Mouse (Mus musculus) cerebellum, adult 11-12 months (tissue): Measurements from ENCODE around the gene Pou3f3.
A peak's percentile ranks its signal among the peaks of the same experiment; 100 is the strongest.

Experiments used
- DNase-seq: peaks from one replicate; pipeline ENCODE4 v3.0.0; 2022

Pou3f3 gene

DNA sequence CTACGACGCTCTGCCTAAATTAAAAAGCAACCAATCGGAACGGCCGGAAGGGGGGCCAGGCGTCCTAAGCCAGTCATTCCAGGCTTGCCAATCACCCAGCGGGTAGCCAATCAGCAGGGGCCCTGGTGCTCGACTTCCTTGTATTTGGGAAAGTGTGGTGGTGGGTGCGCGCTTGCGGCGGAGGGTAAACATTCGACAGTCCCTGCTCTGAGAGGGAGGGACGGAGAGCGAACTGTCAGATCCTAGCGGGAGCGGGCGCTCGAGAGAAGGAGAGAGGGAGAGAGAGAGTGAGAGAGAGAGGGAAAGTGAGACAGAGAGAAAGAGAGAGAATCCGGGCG is at the start of gene Pou3f3:
Gene Pou3f3, plus strand, starts transcription at position 191 of the 338 bp plus-strand sequence.
- DNase-seq: peak; percentile 73

DNA sequence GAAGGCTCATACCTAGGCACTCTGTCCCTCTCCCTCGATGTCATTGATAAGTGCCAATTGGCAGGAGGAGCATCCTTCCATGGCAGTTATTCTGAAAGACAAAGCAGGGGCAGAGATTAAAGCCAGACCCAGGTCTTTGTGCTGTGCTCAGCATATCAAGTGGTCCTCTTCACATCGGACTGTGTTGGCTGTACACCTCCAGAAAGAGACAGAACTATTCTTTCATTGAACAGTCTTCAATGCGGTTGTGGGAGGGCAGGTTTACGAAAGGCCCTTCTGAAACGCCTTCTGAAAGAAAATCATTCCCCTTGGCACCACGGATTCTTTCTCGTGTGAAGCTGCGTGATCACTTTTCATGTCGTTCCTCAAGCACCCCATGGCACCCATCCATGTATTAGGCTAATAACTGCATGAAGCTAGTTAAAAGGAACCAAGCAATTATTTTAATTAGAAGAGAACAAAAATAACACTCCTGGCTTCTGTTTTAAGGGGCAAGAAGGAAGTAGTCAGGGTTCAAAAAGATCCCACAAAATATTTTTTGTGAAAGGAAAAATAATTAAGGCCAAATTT is 47.1 kb upstream of the Pou3f3 start:
- DNase-seq: no peak

DNA sequence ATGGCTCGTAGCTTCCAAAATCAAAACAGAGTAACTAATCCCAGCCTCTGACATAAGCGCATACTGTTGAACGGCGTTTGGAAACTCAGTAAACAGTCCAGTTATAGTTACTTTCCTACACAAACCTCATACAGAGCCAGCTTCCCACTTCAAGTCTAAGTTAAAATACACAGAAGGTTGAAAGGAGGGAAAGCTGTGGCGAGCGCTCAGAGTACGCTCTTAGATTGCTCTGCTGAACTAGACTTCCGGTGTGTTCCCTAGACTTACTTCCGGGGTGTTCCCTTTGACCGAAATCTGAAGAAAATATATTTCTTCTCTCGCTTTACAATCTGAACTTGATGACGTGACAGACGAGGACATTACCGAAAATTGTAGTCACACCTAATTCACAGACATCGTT is 44.1 kb upstream of the Pou3f3 start:
- DNase-seq: no peak

DNA sequence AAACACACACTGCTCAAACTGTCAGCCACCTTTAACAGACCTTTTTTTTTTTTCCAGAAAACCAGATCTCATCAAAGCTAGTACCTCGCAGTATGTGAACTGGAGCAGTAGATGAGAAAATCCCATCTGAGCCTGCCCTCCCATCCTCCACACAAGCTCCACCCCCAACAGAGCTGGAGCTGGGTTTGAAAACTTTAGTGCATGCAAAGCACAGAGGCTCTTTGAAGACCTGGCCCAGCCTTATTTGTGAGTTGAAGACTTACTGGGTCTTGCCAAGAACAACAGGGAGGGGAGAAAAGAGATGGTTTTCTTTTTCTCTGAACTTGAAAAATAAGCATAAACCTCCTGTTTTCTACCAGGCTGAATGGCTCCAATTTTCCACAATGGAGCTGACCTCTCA is 28.0 kb upstream of the Pou3f3 start:
- no peak for DNase-seq

DNA sequence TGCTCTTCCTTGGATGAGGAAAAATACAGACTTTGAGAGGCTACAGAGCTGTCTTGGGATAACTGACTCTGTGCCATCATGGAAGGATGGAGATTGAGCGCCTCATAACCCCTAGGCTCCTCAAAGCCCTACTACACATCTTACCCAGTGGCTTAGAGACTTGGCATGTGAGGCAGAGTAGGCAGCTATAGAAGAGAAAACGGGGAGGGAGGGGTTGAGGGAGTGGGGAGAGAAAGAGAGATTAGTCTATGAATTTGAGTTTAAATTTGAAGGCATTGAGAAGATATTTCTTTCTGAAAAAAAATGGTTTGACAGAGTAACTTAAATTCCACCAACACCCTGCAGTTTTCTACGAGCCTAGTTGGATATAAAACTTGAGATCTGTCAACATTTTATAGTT is 14.9 kb upstream of the Pou3f3 start:
- no peak for DNase-seq

DNA sequence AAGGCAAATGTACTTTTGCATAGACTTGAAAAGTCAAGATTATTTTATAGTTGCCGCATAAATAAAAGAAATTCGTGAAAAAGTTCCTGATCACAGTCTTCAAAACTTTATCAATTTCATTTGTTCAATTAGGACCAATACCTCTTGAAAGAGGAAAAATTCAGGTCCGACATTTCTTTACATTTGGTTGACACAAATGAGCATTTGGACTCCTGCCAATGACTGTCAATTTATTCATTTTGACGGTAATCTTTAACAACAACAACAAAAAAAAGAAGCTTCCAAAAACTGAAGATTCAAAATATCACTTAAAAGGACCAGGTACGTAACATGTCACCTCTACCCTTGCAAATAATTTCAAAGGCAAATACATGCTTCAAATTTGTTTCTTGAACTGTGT is 13.8 kb upstream of the Pou3f3 start:
- no peak for DNase-seq

DNA sequence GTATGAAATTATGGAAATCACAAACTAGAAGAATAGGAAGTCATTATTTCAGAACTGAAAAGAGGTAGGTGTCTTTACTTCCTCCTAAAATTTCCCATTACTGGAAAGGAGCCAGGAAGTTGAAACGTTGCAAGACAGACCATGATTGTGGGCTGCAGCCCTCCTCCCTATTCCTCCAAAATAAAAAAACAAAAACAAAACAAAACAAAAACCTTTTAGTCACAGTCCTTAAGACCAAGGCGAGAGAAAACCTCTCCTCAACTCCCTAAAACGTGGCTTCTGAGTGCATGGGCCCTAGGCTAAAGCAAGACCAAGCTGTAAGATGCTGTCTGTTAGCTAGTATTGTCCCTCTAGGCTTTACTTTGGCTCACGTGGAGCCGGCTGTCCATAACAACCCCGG is 11.7 kb upstream of the Pou3f3 start:
- no peak for DNase-seq

DNA sequence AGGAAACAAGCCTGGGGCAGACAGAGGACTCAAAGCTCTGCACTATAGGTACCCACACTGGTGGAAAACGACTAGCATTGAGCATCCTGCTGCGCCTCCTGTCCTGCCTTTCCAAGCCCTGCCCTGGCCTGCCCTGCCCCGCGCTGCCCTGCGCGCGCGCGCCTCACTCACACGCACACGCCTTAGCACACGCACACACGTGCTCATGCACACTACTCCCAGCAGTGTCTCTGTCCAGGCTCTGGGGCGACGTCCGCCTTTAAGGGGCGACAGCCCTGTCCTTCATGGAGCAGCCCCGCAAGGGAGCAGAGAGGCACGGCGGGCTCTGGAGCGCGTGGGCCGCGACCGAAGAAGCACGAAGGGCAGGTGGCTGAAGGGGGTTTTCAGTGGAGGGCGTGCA is 11.2 kb upstream of the Pou3f3 start:
- DNase-seq: no peak

DNA sequence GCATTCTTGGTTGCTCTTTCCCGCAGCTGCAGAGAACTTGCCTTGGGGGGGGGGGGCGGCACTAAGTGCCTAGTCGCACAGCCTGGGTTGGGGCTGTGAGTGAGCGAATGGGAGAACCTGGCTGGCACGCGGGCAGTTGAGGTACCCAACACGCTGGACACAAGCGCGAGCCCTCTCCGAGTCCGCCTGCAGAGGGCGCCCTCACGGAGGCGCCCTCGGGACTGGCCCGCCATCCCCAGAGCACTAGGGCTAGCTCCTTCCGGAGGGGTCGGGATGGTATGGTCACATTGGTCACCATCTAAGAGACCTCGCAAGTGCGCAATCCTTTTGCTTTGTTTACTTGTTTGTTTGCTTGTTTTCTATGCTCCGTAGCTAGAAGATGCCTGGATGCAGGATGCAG is 10.8 kb upstream of the Pou3f3 start:
- DNase-seq: no peak

DNA sequence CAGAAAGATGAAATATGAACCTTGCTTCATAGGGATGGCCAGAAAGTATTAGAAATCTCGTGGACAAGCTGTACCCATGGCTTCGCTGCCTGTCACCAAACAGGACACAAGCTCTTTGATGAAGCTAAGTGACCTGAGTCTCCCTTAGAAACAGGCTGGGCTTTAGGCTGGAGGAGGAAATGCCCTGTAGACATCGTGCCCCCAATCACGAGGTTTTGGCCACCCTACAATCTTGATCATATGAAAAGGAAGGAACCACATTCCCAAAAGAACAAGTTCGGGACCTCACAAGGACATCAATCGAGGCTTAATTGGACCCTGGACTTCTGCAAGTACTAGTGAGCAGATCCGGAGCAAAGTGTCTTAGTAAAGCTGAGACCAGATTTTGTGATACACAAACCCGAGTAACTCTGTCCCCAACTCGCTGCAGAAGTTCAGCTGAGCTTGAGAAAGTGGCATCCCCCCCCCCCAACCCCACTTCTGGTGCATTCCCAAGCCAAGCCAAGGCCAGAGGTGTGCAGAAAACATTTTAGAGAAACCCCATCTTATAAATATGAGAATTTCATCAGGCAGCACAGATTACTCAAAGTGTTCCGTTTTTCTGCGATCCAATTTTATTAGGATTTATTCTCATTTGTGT is 10.1 kb upstream of the Pou3f3 start:
- no peak for DNase-seq

DNA sequence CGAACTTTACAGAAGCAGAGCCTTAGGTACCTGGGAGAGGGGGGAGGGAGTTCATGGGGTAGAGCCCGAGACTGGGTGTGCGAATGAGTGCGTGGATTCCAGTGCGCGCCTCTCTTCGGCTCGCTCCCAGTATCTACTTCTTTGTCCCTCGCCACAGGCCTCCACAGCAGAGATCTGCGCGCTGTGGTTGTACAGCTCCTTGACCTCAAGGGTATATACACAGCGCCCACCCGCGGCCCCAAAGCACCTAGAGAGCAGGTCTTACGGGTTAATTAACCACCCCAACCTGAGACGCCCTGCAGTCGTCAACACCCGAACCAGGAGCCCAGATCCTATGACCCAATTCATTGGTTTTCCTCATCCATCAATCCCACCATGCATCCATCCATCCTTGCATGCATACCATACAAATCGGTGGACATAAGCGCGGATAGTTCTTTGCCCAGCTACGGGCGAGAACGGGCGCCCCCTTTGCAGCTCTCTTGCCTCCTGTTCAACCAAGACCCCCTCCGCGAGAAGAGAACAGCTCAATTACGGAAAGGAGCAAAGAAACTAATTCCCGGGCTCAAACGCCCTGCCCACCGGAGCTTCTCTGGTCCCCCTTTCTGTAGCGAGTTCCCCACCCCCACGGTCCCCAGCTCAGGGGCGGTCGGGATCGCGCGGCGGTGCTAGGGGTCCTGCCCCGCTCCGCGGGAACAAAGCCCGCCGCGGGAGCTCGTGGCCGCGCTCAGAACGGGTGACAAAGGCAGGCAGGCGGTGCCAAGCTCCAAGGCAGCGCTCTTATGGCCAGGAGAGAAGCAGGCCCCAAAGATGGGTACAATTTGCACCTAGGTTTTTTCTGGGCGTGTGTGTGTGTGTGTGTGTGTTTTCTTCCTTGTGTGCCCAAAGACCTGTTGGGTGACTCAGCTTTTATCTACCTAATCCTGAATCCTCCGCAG is 9.1 kb upstream of the Pou3f3 start:
- DNase-seq: no peak

DNA sequence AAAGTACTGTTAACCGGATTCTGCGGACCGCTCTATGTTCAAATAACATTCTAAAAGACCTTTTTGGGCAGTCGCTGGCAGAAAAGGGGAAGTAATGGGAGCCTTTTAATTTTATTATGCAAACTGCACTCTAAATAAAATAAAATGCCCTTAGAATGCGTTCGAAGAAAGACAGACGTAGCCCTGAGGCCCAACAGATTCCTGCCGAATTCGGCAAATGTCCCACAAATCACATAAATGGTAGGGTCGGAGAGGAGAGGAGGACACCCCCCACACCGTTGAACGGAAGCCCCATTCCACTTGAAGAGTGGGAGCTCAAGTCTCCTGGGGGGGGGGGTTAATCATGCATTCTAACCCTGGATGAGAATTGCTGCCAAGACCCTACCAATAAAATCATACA is 8.3 kb upstream of the Pou3f3 start:
- no peak for DNase-seq

DNA sequence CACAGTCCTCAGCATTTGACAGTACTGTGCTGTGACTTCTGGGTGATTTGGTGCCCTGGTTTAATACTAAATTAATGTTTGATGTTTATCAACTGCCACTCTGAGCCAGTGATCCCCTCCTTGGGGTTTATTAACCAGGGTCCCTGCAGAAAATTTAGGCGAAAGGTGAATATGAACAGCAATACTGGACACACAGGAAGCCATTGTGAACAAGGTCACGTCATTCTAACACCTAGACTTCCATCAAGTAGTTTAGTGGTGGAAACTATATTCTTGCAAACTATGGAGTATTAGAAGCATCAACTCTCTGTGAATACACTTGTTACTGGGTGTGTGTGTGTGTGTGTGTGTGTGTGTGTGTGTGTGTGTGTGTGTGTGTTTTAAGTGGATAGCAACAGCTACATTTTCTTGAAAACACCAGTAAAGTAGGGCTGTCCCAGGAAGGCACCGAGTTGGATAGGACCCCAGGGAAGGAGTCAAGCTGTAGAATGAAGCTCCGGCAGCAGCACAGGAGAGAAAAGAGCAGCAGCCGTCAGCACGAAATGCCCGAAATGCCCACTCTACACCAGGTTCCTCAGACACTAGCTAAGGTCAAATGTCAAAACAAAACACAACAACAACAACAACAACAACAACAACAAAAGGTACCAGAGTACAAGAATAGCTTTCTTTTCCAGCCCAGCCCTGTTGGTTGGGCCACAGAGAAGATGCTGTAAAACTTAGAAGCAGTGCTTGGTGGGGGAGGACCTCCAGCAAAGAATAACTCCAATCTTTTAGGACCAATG is 7.6 kb upstream of the Pou3f3 start:
- no peak for DNase-seq

DNA sequence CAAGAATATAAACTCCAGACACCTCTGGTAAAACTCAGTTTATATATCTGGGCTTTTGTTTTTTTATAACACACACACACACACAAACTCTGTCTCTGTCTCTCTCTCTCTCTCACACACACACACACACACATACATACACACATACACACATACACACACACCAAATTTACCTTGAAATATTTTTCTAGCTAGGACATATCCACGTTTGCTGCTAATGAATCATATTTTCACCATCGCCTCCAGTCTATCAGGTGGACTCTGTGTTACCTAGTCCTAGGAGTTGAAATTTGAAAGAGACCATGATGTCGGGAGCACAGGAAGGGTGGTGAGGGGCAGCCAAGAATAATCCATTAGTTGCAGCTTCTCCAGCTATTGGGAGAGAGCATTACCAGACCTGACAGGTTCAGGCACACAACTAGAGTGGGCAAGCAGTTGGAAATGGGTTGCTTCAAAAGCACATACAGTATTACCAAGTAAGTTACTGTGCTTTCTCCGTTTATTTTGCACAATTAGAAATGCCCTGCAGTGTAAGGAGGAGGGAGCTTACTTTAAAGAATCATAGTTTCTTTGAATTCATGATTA is 6.9 kb upstream of the Pou3f3 start:
- no peak for DNase-seq

DNA sequence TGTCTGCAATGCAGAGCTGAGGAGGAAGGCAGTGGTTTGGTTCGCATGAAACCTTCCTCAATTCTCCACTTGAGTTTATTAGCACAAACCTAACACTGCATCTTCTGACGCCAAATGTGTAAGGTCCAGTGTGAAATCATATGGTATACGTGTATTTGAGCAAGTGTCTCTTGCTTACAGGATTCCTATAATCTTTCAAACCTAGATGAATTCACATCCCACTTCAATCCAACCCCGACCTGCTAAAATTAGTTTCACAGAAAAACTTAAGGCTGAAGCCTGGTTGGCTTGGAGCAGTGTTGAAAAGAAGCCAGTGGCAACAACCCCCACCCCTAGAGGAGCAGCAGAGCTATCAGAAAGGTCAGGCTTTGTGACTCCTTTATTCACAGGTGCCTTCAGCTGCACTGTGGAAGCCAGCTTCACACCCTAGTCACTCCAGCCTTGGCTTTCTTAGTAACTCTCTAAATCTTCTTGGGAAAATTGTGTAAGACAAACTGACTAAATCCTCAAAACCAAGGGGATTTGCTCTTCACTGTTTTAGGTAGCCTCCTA is 5.5 kb upstream of the Pou3f3 start:
- DNase-seq: no peak

DNA sequence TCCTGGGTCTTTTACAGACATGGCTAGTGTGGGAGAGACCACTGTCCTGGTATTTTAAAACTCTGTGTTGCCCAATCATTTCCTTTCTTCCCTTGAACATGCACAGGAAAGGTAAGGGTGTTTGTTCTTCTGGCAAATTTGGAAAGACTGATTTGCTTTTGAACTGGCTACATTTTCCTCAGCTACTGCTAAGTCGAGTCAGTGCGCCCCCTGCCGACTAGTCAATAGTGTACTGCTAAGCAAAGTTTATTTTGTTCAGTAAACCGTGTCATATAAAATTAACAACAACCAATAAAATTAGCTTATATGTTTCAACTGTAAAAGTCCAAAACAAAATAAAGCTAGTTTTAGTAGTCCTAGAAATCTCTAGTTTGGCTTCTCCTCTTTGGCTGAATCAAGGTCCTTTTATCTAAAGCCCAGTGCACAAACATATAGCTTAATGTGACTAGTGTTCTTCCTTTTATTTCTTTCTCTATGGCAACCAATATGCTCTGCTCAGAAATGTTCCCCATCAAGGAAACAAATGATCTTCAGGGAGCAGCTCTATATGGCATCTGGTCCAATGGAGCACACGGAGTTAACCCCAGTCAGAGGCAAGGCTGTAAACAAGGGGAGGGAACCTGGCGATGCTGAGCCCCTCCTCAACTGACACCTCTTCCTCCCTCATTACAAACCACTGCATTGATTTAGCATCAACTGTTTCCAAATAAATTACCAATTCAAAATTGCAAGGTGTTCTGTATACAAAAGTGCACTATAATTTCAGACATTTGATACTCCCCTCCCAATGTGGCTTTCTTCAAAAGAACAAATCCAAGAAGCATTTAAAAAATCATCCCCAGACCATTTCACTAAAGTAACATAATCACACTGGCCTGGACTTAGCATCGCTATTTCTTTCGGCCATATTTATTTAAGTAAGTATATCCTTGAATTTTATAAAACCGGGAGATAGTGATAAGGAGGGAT is 4.1 kb upstream of the Pou3f3 start:
- no peak for DNase-seq

DNA sequence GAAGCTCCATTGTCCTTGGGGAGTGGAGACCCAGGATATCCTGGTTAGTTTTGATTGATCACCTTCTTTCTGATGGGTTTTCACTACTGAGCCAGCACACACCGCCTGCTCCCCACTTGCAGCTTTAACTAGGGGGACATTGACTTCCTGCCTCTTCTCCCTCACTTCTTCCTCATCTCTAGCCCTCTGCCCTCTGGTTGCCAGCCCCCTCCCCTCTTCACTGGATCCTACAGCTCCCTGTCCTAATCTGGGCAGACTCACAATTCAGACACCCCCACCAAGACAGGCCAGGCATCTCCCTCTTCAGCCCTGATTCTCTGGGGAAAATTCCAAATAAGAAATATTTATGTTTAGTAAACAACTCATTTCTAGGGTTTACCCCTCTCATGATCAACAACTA is 3.3 kb upstream of the Pou3f3 start:
- DNase-seq: no peak

DNA sequence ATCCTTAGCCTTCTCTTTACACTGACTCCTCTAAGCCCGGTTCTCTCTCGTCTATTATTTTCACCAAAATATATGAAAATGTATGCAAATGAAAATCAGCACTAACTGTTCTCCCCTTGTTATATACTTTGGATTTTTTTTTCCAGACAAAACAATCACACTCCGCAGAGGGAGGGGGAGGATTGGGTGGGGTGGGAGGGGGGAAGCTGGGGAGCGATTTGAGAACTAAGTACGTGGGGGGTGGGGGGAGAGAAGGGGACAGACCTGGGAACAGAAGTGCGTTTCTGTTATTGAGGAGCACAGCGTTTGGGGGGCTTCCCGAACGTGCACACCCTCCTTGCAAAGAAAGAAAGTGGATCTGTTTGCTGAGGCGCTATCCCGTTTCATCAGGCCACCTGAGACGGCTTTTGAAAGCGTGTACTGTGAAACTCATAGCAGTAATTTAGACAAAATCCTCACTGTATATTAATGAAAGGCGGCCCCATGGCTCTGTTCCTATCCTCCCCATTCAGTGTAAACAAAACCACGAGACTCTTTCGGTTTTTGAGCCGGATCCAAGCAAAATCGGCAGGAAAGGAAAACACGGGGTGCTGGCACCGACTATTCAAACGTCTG is 2.4 kb upstream of the Pou3f3 start:
- DNase-seq: no peak

DNA sequence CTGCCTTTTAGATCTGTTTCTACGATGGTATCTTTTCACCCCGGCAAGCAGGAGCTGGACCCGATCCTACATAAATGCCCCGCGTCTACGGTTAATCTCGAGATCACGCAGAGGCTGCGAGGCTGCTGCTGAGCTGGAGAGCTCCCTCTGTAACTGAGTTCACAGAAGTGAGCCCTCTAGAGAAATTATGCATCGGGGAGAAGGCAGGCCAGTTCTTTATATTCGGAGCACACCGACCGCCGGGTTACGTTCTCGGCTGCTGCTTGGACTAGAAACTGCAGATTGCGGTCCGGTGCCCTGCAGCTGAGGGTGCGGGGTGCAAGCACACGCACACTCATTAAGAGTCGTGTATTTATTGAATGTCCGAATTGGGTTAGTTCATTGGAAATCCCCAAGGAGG is 1.7 kb upstream of the Pou3f3 start:
- peak; percentile 28 for DNase-seq

DNA sequence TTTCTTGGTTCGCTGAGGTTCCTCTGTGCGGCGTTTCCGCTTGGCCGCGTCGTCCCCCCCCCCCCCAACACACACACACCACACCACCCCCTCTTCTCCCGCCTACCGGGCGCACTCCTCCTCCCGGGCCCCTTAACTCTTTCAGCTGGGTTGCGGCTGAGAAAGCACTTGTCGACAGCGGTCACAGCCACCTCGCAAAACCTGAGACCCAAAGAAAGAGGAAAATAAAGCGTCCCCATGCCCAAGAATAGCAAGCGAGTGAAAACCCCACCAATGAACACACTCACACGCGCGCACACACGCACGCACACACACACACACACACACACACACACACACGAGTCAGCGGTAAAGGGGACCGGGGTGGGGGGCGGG is 1.3 kb upstream of the Pou3f3 start:
- no peak for DNase-seq
